Mouse (Mus musculus) MEL (cell line): ENCODE results near the gene Gm13088. TPM values are rescaled to one million over a fixed set of nuclear protein-coding genes. Genes with fewer than 3 reads are reported as not detected.

Experiments used
- polyA plus RNA-seq, 2 experiments: library from polyadenylated mRNA; stranded (reverse) in 1 of 2; unstranded in 1 of 2; fragments of >175 nt in 1 of 2; fragments of >200 nt in 1 of 2; gene quantifications; 2 replicates each; pipeline versions ENCODE4 v1.2.1 to v1.2.4; 2012; ENCODE audit warnings: low replicate concordance in 2 of 2, low read depth in 1 of 2; ENCODE audit not compliant: insufficient read length in 2 of 2, insufficient read depth in 1 of 2, missing spikeins in 1 of 2
- total RNA-seq: library from RNA; depleted of rRNA; stranded (reverse); fragments of 300-350 nt; gene quantifications from 2 replicates; pipeline ENCODE4 v1.2.3, GENCODE M21; 2012; rRNA removed

Gene Gm13088
- total and polyA plus RNA-seq, 3 experiments: not detected

Other genes with a start within 250 kb of the Gm13088 start
- not detected in 2 replicates for gene Pramef8, start 244.8 kb downstream of the Gm13088 start, total RNA-seq
- gene Pramef8, start 244.8 kb downstream of the Gm13088 start, polyA plus RNA-seq: not detected
- not detected in 2 replicates for gene Oog4, start 206.9 kb downstream of the Gm13088 start, total RNA-seq
- not detected for gene Oog4, start 206.9 kb downstream of the Gm13088 start, polyA plus RNA-seq
- not detected in 2 replicates for gene Gm13043, start 145.9 kb downstream of the Gm13088 start, total RNA-seq
- not detected for gene Gm13043, start 145.9 kb downstream of the Gm13088 start, polyA plus RNA-seq
- not detected in 2 replicates for gene Gm13040, start 121.3 kb downstream of the Gm13088 start, total RNA-seq
- gene Gm13040, start 121.3 kb downstream of the Gm13088 start, polyA plus RNA-seq: not detected
- gene BC080695, start 105.5 kb downstream of the Gm13088 start, total RNA-seq: not detected in 2 replicates
- gene BC080695, start 105.5 kb downstream of the Gm13088 start, polyA plus RNA-seq: not detected
- not detected in 2 replicates for gene Gm13057, start 105.5 kb downstream of the Gm13088 start, total RNA-seq
- not detected for gene Gm13057, start 105.5 kb downstream of the Gm13088 start, polyA plus RNA-seq
- not detected in 2 replicates for gene Gm13083, start 42.2 kb downstream of the Gm13088 start, total RNA-seq
- gene Gm13083, start 42.2 kb downstream of the Gm13088 start, polyA plus RNA-seq: not detected
- gene Gm13089, start 45.5 kb upstream of the Gm13088 start, total RNA-seq: not detected in 2 replicates
- gene Gm13089, start 45.5 kb upstream of the Gm13088 start, polyA plus RNA-seq: not detected
- not detected in 2 replicates for gene Gm13078, start 62.2 kb upstream of the Gm13088 start, total RNA-seq
- not detected for gene Gm13078, start 62.2 kb upstream of the Gm13088 start, polyA plus RNA-seq
- not detected in 2 replicates for gene Gm13023, start 132.1 kb upstream of the Gm13088 start, total RNA-seq
- gene Gm13023, start 132.1 kb upstream of the Gm13088 start, polyA plus RNA-seq: not detected
- not detected in 2 replicates for gene Gm13084, start 158.8 kb upstream of the Gm13088 start, total RNA-seq
- gene Gm13084, start 158.8 kb upstream of the Gm13088 start, polyA plus RNA-seq: not detected
- gene Gm13103, start 189.3 kb upstream of the Gm13088 start, total RNA-seq: not detected in 2 replicates
- not detected for gene Gm13103, start 189.3 kb upstream of the Gm13088 start, polyA plus RNA-seq
- gene Pramef6, start 243.1 kb upstream of the Gm13088 start, total RNA-seq: not detected in 2 replicates
- not detected for gene Pramef6, start 243.1 kb upstream of the Gm13088 start, polyA plus RNA-seq